Mouse (Mus musculus): Measurements from ENCODE around the gene Myo15b.
A peak's percentile ranks its signal among the peaks of the same experiment; 100 is the strongest.

Myo15b gene

DNA sequence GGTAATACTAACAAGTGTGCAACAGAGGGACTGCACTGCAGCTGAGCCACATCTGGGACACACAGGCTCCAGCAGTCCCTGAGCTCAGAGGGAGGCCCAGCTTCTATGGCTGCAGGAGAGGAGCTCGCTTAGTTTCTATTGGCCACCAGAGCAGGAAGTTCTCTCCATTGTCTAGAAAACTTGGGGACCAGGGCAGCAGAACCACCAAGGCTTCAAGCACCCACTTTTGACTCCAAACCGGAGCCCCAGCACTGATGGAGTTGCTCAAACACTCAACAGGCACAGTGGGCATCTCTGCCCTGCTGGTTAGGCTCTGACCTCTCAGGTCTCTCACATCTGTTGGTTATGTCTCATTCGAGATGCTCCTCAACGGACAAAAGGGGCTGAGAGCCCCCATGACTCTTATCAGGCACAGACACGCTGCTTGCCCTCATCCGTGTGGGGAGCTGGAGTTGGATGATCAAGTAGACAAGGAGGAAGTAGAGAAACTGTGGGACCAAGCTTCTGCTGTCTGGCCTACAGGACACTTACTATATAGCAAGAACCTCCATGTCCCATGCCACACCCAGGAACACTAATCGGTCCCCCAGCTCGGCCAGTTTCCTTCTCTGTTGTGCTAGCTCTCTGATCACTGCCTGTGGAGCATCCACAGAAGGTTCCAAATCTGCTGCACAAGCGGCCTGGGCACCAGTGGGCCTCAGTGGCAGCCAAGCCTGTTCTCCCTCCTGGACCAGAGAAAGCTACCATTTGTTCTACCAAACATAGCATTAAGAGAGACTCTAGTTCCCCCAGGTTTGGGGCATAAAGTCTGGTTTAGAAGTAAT lies 43.3 kb downstream of the Myo15b start:
- no peak for DNase-seq (ENCODE audit: extremely low read depth, low read depth, low spot score)

DNA sequence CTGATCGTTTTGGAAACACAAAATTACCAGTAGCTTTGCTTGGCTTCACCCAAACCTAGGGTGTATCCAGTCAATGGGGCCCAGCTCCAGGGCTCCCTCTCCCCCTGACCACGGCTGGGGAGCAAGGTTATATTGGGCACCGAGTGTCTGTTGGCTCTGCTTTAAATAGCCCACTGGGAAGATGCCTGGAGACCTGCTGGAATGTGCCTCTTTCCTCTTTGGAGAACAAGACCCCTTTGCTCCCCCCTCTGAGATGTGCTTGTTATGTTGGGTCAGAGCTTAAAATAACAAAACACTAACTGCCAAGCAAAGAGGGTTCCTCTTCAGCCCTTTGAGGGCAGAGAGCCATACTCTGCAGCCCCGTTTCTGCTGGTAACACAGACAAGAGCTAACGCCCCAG lies 44.0 kb downstream of the Myo15b start:
- DNase-seq (ENCODE audit: extremely low read depth, low read depth, low spot score) = no peak

DNA sequence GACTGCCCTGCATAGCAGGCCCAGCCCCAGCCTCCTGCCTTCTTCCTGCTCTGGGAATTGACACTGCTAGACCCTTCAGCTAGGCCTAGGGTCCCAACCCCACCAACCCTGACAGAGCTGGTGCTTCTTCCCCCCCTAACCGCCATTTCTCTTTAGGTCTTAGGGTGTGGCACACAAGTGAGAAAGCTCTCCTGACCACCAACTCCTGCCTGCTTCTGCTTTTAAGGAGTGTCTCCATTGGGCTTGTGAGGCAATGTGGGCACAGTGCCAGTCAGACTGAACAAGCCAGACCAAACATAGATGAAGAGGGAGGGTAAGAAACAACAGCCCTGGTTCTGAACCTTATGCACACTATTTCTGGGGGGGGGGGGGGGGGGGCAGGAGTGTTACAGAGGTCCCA lies 44.6 kb downstream of the Myo15b start:
- DNase-seq (ENCODE audit: extremely low read depth, low read depth, low spot score) = no peak

DNA sequence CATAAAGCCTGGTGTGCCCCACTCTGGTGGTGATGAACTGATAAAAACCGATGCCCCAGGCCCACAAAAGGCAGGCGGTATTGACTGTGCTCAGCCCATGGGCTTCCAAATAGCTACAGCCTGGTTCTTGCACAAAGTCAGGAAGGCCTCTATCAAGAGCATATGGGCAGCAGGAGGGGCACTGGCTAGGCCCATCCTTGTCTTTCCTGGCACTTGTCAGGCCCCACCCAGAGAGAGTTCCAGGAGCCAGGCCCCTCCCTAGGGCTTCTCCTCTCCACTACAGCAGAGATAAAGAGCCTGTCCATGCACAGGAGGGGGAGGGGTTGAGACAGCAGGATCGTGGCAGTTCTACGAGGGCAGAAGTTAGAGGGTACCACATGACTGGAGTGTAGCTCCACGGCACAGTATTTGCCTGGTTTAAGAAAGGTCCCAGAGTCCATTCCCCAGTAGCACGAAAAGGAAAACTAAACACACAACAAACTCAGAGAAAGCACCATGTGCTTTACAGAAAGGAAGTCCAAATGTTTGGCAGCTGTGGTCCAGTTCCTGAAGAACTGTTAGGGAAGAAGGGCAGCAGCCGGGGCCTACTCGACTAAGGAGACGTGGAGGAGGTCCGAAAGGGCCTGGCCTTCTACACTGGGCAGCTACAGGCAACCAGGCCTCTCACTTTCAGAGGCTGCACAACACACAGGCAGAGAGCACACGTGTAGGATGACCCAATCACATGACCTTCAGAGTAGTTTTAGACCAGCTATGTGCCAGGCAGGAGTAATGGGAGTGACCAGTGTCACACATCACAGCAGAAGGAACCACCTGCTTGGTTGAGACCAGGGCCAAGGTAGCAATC lies 45.4 kb downstream of the Myo15b start:
- no peak for DNase-seq (ENCODE audit: extremely low read depth, low read depth, low spot score)

DNA sequence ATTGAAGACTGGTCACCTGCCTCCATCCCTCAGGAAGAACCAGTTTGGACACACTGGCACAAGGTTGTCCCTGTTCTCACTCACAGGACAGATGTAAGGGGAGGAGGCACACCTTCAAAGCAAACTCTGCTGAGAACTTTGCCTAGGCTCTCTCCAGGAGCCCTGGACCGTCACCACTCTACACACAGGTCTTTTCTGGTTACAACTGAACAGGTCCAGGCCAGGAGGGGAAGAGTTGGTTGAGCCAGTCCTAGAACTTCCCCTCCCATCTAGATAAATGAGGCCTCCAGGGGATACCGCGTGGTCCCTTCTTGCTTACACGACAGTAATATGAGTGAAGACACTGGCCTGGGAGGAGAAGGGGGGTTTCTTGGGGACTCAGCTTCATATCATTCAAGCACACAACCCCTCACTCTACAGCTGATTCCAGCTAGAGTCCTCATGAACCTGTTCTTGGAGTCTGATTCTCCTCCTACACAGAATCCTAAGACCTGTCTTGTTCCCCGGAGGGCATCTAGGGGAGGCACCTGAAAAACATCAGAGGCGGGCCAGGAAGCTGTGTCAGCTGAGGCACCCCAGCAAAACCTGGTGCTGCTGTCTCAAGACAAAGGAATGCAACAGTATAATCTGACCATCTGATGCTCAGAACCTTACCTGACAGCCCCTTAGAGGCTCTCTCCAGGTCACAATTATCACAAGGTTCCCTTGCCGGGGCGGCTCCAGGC lies 46.2 kb downstream of the Myo15b start:
- peak; percentile 59 for DNase-seq (ENCODE audit: extremely low read depth, low read depth, low spot score)

DNA sequence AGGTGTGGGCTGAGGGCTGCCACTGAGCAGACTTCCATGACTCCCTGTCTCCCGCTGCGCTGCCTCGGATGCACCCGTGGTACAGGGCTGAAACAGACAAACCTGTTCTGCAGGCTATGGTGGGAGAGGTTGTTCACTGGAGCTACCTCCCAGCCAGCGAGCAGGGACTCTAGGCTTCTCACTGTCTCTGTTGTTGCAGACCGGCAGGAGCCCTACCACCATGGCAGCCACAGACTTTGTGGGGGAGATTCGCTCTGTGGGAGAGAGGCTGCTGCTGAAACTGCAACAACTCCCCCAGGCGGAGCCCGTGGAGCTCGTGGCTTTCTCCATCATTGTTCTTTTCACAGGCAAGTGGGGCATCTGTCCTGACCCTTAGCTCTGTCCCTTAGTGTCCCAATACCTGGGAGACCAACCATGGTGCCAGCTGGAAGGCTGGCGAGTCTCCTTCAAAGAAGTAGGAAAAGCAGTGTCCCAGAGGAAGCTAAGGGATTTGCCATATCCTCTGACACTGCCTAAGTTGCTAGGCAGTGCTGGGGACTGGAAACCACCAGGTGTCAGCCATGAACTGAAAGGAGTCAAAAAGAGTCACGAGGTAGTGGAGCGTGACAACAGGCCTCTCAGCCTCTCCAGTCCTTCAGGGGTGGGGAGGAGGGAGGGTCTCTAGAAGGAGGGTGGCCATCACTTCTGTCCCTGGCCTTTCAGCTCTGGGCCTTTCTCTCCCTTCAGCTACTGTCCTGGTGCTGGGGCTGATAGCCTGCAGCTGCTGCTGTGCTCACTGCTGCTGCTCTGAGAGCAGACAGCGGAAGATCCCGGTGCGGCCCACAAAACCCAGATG lies 47.0 kb downstream of the Myo15b start:
- no peak for DNase-seq (ENCODE audit: extremely low read depth, low read depth, low spot score)

DNA sequence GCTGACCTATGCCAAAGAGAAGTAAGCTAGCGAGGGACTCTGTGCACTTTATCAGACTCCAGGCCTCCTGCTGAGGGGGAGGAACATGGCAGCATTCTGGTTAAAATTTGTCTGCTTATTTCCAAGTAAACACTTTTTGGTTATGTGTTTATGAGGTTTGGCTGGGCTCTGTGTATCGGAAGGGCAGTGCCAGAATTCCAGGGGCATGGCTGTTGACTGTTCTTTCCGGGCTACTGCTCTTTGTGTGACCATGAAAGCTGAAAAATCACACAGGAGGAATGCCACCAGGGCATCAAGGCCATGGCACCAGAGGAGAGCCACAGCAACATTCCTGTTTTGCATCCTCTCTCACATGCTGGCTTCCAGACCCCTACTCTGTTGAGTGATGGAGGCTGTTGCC lies 47.9 kb downstream of the Myo15b start:
- no peak for DNase-seq (ENCODE audit: extremely low read depth, low read depth, low spot score)

DNA sequence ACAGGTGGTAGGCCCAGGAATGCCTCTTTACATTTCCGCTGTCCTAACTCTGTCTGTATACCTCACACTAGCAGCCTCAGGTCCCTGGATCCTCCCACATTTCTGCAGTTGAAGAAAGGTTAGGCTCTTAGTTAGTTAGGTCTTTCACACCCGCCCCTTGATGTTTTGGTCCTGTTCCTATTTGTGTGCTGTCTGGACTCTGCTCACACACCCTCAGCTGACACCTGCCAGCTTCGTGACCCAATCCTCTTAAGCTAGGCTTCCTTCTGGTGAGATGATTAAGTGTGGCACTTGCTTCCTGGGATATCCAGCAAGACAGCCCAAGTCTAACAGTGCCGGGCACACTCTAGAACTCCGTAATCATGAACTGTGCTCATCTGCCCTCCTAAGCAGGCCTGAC lies 48.3 kb downstream of the Myo15b start:
- DNase-seq (ENCODE audit: extremely low read depth, low read depth, low spot score) = no peak

DNA sequence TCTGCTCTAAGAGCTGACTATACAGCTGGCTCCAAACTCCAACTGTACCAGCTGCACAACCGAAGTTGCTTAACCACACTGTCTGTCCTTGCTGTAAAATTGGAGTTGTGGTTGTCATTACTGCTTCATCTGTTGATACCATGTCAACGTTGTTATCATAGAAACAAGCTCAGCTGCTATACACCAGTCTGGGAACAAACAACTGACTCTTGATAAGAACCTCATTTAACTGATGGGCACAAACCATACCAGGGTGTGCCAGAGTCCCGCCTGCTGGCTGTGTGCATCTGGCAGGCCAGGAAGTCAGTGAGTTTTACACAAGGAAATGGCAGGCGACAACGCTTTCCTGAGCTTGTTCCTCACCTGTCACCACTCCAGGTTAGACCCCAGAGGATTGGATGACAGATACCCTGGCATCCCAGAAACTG lies 52.9 kb downstream of the Myo15b start:
- DNase-seq (ENCODE audit: extremely low read depth, low read depth, low spot score) = no peak

DNA sequence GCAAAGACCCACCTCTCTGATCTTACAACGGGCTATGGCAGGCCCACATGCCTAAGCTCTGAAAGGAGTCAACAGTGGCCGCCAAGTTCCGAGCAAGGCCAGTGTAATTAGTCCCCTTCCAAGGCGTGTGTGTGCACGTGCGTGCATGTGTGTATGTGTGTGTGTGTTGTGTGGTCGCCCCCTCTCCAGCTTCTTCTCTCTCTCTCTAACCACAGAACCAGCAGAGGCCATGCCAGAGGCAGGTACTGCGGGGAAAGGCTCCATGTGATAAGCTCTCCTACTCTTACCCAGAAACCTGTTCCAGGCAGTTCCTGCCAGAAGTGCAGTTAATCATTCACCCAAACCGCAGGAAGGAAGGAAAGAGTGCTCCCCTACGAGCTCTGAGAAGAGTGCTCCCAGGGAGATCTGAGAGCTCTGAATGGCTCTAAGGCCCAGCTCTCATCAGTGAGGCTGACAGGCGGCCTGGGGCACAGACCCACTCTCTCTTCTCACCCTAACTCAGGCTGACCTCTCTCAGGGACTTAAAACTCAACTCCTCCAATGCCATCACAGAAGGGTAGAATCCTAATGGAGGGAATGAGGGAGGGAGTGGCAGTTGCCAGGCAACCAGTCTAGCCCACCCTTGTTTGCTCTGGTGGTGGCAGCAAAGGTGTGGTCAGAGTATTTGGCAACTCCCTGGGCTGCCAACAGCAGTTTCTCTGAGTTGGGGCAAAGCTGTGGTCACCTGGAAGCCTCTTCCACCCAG lies 53.6 kb downstream of the Myo15b start, which contains the start of gene Smim6:
TSS of gene Smim6 (plus strand) at position 386 of the 745 bp plus-strand sequence.
- no peak for DNase-seq (ENCODE audit: extremely low read depth, low read depth, low spot score)

DNA sequence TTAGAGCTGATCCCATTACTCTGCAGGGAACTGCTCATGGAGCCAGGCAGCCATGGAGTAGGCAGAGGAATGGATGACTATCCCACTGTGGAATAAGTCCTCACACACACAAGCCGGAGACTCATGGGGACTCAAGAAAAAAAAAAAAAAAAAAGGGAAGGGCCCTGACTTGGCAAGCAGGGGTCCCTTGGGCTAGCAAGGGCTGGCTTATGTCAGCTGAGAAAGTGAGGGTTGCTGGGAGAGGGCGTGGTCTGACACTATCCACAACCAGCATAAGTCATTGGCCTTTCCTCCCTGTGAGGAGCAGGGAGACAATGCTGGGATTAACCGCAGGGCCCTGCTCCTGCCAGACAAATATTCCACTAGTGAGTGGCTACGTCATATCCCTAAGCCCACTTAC lies 58.4 kb downstream of the Myo15b start:
- no peak for DNase-seq (ENCODE audit: extremely low read depth, low read depth, low spot score)

DNA sequence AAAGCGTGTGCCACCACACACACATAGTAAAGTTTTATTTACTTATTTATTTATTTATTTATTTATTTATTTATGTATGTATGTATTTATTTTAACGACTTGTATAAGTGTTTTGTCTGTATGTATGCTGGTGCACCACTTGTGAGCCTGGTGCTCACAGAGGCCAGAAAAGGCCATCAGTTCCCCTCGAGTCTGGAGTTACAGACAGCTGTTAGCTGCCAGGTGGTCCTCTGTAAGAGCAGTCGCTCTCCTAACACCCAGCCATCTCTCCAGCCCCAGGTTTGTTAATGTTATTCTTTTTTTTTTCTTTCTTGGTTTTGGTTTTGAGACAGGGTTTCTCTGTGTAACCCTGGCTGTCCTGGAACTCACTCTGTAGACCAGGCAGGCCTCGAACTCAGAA lies 60.4 kb downstream of the Myo15b start:
- no peak for DNase-seq (ENCODE audit: extremely low read depth, low read depth, low spot score)

DNA sequence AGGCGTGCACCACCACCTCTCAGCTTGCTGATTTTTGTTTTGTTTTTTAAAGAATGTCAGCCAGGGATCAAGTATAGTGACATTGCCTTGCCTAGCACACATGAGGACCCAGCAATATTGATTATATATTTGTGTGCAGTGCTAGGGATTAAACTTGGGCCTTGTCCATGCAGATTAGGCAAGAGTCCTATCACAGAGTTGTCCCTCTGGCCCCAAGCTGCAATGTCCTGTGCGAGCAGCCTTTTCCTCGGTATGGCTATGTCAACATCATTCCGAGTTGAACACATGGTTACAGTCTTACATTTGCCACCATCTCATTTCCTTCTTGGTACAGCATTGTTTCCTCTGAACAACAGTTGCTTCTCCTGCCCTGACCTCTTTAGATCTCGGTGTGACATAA lies 60.9 kb downstream of the Myo15b start:
- DNase-seq (ENCODE audit: extremely low read depth, low read depth, low spot score) = no peak

DNA sequence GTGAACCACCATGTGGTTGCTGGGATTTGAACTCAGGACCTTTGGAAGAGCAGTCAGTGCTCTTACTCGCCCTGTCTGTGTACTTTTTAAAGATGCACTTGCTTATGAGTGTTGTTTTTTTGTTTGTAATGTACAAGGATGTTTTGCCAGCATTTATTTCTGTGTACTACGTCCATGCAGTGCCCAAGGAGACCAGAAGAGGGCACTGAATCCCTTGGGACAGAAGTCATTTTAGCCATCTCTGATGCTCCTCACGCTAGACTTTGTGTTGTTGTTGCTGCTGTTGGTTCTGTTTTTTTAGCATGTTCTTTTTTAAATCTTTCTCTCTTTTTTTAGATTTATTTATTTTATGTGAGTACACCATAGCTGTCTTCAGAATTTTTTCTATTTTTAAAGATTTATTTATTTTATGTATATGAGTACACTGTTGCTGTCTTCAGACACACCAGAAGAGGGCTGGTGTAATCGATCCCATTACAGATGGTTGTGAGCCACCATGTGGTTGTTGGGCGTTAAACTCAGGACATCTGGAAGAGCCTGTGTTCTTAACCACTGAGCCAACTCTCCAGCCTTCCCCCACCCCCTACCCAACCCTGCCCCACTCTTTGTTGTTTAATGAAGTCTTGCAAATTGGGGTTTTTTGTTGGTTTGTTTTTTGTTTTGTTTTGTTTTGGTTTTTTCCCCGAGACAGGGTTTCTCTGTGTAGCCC lies 62.1 kb downstream of the Myo15b start:
- DNase-seq (ENCODE audit: extremely low read depth, low read depth, low spot score) = no peak

DNA sequence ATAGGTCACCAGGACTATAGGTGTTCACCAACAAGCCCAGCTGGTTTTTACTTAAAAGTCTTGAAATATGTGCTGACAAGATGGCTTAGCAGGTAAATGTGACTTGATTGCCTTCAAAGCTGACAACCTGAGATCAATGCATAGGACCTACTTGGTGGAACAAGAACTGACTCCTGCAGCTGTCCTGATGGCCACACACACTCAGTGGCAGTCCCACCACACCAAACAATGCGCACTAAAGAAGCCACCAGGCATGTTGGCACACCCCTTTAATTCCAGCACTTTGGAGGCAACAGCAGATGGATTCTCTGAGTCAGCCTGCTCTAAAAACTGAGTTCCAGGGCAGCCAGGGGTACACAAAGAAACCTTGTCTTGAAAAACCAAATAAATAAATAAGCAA lies 63.8 kb downstream of the Myo15b start:
- no peak for DNase-seq (ENCODE audit: extremely low read depth, low read depth, low spot score)

DNA sequence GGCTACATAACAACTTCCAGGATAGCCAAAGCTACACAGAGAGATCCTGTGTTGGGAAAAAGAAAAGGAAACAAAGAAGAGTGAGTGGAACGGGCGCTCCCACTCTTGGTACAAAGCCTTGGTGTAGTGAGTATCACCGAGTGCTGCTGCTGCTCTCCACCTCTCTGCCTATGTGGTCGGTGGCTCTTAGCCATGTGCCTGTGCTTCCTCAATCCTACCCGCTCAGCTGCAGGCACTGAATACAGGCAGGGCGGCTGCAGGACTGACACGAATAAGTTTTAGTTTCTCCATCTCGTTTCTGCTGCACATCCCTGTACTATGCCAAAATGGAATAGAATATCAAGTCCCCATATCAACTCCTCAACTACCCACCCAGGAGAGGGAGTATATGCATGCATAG lies 70.8 kb downstream of the Myo15b start:
- no peak for DNase-seq (ENCODE audit: extremely low read depth, low read depth, low spot score)

DNA sequence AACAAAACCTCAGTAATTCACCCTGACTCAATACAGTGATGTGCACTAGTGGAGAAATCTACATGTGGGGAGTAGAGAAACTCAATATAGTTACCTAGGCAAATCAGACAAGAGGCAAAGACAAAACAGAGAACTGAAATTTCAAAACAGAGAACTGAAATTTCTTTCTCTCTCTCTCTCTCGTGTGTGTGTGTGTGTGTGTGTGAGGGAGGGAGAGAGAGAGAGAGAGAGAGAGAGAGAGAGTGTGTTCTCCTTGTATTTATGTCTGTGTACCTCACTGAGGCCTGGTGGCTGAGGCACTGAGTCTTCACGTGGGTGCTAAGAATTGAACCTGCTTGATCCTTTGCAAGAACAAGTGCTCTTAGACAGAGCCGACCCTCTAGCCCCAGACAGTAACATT lies 71.6 kb downstream of the Myo15b start:
- DNase-seq (ENCODE audit: extremely low read depth, low read depth, low spot score) = no peak

DNA sequence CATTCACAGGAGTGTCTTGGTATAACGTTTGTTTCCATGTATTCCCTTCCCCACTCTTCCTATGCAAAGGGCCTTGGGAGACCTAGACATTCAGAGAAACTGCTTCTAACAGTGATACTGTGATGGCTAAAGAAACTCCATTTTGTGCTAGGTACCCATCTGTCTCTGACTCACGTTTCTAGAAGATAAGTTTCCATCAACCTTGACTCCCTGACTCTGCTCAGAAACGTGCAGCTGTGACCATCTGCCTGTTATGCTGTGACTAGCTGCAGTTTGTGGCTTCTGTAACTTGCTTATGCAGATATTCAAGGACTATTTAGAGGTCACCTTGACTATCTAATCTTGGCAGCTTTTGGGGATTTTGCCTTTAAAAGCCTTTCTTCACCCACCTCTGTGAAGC lies 73.0 kb downstream of the Myo15b start:
- DNase-seq (ENCODE audit: extremely low read depth, low read depth, low spot score) = no peak

DNA sequence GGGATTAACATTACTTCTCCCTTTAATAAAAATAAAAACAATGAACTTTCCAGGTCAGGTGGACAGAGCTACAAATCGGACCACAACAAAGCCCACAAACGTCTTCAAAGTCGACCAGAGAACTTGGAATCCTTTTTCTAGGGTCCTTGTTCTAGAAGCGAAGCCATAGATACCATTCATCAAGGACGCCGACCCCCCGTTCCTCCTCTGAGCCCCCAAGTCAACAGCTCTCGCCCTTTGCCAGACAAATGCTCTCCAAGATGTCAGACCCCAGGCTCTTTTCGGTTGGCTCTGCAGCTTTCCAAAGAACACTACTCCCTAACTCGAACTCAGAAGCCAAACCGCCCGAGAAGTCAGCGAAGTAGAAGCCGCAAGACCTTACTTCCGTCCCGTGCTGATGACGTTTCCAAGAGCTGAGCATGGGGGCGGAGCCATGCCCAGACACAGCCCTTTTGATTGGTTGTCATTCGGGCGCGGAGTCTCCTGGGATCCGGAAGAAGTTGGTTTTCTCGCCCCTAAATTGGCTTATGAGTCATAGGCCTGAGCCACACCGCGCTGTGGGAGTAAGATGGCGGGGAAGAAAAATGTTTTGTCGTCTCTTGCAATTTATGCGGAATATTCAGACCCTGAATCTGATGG lies 75.0 kb downstream of the Myo15b start, which contains the start of the genes Sap30bp and Recql5:
TSS of gene Sap30bp (plus strand) at position 175 of the 639 bp plus-strand sequence.
TSS of gene Recql5 (minus strand) at position 370 of the 639 bp plus-strand sequence.
- peak; percentile 84 for DNase-seq (ENCODE audit: extremely low read depth, low read depth, low spot score)

Measured in fat pad, adult 2 months (tissue).